Mouse (Mus musculus) myocyte (in vitro differentiated cells): ENCODE results near the gene Pde6d.

Experiments
- CEBPB ChIP-seq: IDR thresholded peaks from 2 replicates; pipeline ENCODE4 v1.6.1; 2011; ENCODE audit warnings: mild to moderate bottlenecking, moderate library complexity; ENCODE audit not compliant: poor library complexity, insufficient read depth, severe bottlenecking
- E2F4 ChIP-seq: IDR thresholded peaks from one replicate; pipeline ENCODE4 v1.6.1; 2011; ENCODE audit warnings: mild to moderate bottlenecking, control low read depth, moderate library complexity; ENCODE audit not compliant: insufficient read depth
- POLR2A ChIP-seq: IDR thresholded peaks from one replicate; pipeline ENCODE4 v1.6.1; 2011; ENCODE audit warnings: low read depth, mild to moderate bottlenecking, control low read depth, moderate library complexity; ENCODE audit not compliant: insufficient read length
- REST ChIP-seq: IDR thresholded peaks from one replicate; pipeline ENCODE4 v1.6.1; 2011; ENCODE audit warnings: mild to moderate bottlenecking, control low read depth, moderate library complexity; ENCODE audit not compliant: insufficient read depth, insufficient read length

DNA sequence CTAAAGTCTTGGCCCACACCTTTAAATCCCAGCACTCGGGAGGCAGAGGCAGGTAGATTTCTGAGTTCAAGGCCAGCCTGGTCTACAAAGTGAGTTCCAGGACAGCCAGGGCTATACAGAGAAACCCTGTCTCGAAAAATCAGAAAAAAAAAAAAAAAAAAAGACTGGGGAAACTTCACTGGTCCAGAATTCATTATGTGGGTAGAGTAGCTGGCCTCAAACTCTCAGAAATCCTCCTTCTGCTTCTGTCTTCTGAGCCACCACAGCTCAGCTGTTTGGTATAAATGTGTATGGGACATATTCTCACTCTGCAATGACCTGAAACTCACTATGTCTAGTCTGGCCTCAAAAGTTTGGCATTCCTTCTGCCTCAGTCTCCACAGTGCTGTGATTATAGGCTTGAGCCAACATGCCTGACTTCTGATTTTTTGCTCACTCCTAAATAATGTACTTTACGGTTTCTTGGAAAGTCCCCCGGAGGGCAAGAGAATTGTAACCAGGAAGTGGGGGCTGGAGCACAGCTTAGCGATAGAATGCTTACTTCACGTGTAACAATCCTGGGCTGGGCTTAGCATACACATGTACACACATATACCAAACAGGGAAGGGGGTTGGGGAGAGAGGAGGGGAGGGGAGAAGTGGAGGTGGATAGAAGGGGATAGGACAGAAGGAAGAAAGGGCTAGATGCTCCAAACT, 66.6 kb downstream of the Pde6d start:
- TF ChIP-seq CEBPB (no peak), POLR2A (no peak), E2F4 (no peak), REST (no peak)
